Mouse (Mus musculus): ENCODE data around the gene Inpp5b. TPM values are rescaled to one million over a fixed set of nuclear protein-coding genes. Genes with fewer than 3 reads are reported as not detected.

Gene Inpp5b
- 22.9 and 26.1 TPM in 2 replicates for polyA plus RNA-seq (2015; fragmentation: Nextera tagmentation; extraction: Ambion mirVana)

DNA sequence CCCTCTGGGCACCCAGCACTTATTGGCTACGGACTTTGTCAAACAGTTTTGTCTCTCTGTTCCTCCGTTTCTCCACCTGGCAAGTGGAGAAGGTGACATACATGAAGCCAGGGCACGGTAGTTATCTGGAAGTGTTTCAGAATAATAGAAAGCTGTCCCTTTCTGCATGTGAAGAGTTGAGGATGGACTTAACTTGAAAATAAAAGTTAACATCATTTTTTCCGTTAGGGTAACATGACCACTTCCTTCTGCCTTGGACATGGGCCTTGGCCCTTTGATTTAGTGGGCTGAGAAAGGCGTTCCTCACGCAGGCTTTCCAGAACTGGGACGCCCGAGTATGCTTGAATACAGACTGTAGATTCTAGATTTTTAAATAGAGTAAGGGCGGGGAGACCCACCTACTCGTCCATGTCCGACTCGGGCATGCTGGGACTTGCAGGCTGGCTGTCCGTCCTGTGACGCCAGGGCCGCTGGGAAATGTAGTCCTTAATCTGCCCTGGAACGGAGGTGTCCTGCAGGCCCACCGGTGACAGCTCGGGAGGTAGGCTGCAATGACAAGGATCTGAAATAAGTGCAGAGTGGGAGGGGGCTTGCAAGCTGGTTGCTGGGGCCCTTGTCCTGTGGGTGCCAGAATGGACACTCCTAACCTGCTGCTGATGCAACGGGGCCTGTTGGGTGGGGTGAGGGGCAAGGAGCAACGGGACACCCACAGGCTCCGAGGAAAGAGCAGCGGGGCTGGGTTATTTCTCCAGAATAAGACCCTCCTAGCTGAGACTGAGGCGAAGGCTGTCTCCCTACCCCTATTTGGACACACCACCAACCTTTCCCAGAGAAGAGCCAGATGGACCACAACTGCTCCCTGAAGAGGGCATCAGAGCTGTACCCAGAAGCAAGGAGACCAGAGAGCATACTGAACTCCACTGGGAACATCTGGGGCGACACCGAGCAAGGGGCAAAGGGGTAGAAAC is at the start of gene Inpp5b:
Gene Inpp5b (plus strand): TSS at position 475 of the 968 bp plus-strand sequence.
- Histone ChIP-seq H3K9me3 (no peaks in the 10 kb centered on the region), H3K9ac (peak within 1 kb of the TSS; percentile 78), H3K4me2 (peak within 1 kb of the TSS; percentile 83), H3K36me3 (peaks cover 12% of the 10 kb centered on the region; the same call in 1 of the 2 replicates), H3K27me3 (no peaks in the 10 kb centered on the region), H3K4me3 (peak within 1 kb of the TSS; percentile 75), H3K4me1 (replicated peaks) (peaks cover 24% of the 10 kb centered on the region), H3K27ac (replicated peaks) (peak within 1 kb of the TSS; percentile 69)
- 15% methylated on average over 25 of the region's 25 CpGs for WGBS
- ATAC-seq (ENCODE audit: low FRiP score, low read depth), result peak; percentile 93

DNA sequence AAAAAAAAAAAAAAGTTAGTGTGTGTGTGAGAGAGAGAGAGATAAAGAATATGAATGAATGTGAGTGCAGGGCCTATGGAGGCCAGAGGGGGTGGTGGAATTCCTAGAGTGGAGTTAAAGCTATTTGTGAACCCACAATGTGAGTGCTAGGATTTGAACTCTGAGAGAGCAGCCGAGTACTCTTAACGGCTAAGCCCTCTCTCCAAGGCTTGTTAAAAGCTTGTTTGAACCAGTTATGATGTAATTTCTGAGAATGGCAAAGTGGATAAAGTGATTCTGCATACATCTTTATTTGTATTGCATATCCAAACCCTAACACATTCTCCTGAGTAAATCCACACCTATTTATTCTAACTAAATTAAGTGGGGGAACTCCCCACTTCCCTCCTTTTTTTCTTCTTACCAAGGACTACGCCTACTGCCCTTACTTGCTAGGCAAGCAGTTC is 49.2 kb upstream of the Inpp5b start:
- Histone ChIP-seq H3K36me3 (no peaks in the 10 kb centered on the region), H3K9ac (peak overlapping the region; percentile 83), H3K9me3 (no peaks in the 10 kb centered on the region), H3K4me2 (peak overlapping the region; percentile 73), H3K27me3 (peaks cover 20% of the 10 kb centered on the region), H3K27ac (replicated peaks) (no peak overlapping the region), H3K4me1 (replicated peaks) (peaks cover 22% of the 10 kb centered on the region), H3K4me3 (peak overlapping the region; percentile 76)
- 82% methylated on average over 3 of the region's 3 CpGs for WGBS
- ATAC-seq (ENCODE audit: low FRiP score, low read depth), result no peak

DNA sequence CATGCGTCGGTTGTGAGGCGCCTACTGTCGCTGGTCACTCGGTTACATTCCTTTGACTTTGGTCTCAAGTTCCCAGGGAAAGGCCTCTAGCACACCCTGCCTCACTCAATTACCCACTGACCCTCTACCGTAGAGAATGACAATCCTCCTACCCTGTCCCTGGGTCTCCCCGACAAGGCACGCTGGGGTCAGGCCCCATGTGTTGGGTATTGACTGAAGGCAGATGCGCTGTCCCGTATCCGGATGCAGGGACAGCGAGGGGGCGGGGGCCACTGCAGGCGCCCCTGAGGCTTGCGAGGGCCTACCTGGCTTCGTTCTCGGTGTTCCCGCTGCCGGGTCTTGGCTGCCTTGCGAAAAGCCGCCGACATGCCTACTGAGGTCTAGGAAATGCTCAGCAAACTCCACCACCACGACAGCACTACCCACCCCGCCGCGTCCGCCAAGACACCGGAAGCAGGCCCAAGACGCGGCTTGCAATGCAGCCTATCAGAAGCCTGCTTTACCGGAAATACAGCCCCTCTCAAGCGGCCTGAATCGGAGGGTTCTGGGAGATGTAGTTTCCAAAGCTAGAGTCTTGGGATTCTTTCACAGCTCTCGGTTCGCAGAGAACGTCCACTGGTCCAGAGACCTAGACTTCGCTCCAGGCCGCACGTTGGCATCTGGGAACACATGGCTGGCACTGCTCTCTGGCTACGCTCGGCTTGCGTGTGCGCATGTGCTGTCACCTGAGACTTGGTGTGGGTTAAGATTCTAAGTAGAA is 48.3 kb upstream of the Inpp5b start, which contains the start of gene Utp11:
Gene Utp11 (minus strand): TSS at position 466 of the 760 bp plus-strand sequence.
- Histone ChIP-seq H3K9me3 (no peaks in the 10 kb centered on the region), H3K27ac (replicated peaks) (peak within 1 kb of the TSS; percentile 75), H3K4me1 (replicated peaks) (peaks cover 22% of the 10 kb centered on the region), H3K36me3 (no peaks in the 10 kb centered on the region), H3K4me3 (peak within 1 kb of the TSS; percentile 76), H3K4me2 (peak within 1 kb of the TSS; percentile 73), H3K27me3 (peaks cover 20% of the 10 kb centered on the region), H3K9ac (peak within 1 kb of the TSS; percentile 83)
- 2% methylated on average over 43 of the region's 43 CpGs for WGBS
- peak; percentile 98 for ATAC-seq (ENCODE audit: low FRiP score, low read depth)

DNA sequence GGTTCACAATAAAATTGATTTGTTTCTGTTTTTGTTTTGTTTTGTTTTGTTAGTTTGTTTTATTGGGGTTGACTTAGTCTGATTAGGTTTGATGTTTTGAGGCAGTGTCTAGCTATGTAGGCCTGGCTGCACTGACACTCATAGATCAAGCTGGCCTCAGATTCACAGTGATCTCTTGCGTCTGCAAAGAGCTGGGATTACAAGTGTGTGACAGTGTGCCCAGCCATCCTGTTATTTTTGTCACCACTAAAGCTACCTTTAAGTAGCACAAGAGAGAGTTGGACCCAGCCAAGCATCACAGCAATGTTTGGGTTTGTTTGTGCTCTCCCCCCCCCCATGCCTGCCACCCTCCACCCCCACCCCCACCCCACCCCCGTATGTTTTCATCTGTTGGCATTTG is 47.1 kb upstream of the Inpp5b start:
- Histone ChIP-seq H3K4me2 (no peak overlapping the region), H3K27ac (replicated peaks) (no peak overlapping the region), H3K9me3 (no peaks in the 10 kb centered on the region), H3K27me3 (peaks cover 28% of the 10 kb centered on the region), H3K36me3 (no peaks in the 10 kb centered on the region), H3K4me3 (no peak overlapping the region), H3K4me1 (replicated peaks) (peaks cover 22% of the 10 kb centered on the region), H3K9ac (no peak overlapping the region)
- ATAC-seq (ENCODE audit: low FRiP score, low read depth), result no peak
- 89% methylated on average over 2 of the region's 2 CpGs for WGBS

GRCm38 (mm10) chr4:124695786-124696516 is 45.7 kb upstream of the Inpp5b start:
- Histone ChIP-seq H3K36me3 (no peaks in the 10 kb centered on the region), H3K4me3 (no peak overlapping the region), H3K9me3 (no peaks in the 10 kb centered on the region), H3K4me2 (no peak overlapping the region), H3K27ac (replicated peaks) (no peak overlapping the region), H3K9ac (no peak overlapping the region), H3K4me1 (replicated peaks) (peaks cover 34% of the 10 kb centered on the region), H3K27me3 (peaks cover 33% of the 10 kb centered on the region)
- no peak for ATAC-seq (ENCODE audit: low FRiP score, low read depth)
- WGBS, result 19% methylated on average over 18 of the region's 18 CpGs

- H3K9ac ChIP-seq, result no peak overlapping the region
- peaks cover 35% of the 10 kb centered on the region for H3K27me3 ChIP-seq
- H3K36me3 ChIP-seq, result no peaks in the 10 kb centered on the region
- no peak for ATAC-seq (ENCODE audit: low FRiP score, low read depth)
- peak overlapping the region; percentile 59 for H3K4me3 ChIP-seq
- H3K4me2 ChIP-seq, result peak overlapping the region; percentile 97
- H3K27ac ChIP-seq (replicated peaks), result no peak overlapping the region
- H3K4me1 ChIP-seq (replicated peaks), result peaks cover 32% of the 10 kb centered on the region
- H3K9me3 ChIP-seq, result no peaks in the 10 kb centered on the region
- 14% methylated on average over 6 of the region's 6 CpGs for WGBS
Observed at GRCm38 (mm10) chr4:124699791-124700190, 41.9 kb upstream of the Inpp5b start.

GRCm38 (mm10) chr4:124700248-124700971 is 41.2 kb upstream of the Inpp5b start, which contains the start of gene Fhl3:
Gene Fhl3 (plus strand): TSS chr4:124700701.
- Histone ChIP-seq H3K9ac (peak within 1 kb of the TSS; percentile 52), H3K4me1 (replicated peaks) (peaks cover 35% of the 10 kb centered on the region), H3K9me3 (no peaks in the 10 kb centered on the region), H3K4me2 (peak within 1 kb of the TSS; percentile 97), H3K36me3 (no peaks in the 10 kb centered on the region), H3K27ac (replicated peaks) (no peak within 1 kb of the TSS), H3K4me3 (peak within 1 kb of the TSS; percentile 59), H3K27me3 (peaks cover 30% of the 10 kb centered on the region)
- ATAC-seq (ENCODE audit: low FRiP score, low read depth), result peak; percentile 14; the same call in 1 of the 2 replicates
- under 1% methylated on average over 26 of the region's 59 CpGs for WGBS

DNA sequence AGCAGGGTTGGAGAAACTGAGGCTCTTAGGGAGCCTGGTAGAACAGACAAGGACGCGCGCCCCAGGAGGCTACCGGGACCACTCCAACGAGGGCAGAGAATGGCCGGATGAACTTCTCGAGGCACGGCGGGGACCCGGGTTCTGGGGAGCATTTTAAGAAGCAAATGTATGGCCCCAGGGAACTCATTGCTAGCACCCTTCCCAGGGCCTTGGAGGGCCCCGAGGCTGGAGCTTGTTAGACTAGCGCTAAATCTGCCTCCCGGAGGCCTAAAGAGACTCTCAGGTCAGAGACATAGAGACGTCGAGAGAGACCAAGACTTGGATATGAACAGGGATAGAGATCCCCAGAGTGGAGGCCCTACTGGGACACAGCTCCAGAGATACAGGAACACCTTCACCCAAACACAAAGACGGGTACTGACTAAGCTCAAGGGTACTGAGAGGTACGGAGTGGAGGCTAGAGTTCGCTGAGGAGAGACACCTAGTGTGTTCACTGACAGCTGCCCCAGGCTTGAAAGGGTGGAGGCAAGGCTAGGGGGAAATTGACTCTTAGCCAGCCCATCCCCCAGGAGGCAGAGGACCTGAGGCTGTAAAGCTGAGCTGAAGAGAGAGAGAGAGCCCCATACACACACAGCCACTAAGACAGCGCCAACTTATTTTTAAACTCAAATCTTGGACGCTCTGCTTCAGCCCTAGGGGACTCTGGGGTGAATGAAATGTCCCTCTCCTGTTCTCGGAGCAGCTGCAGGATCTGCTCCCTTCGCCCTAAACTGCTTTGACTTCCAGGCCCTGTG is 40.4 kb upstream of the Inpp5b start:
- Histone ChIP-seq H3K4me3 (peak overlapping the region; percentile 59), H3K4me2 (peak overlapping the region; percentile 97), H3K9me3 (no peaks in the 10 kb centered on the region), H3K9ac (peak overlapping the region; percentile 52), H3K27me3 (peaks cover 22% of the 10 kb centered on the region), H3K4me1 (replicated peaks) (peaks cover 39% of the 10 kb centered on the region), H3K27ac (replicated peaks) (no peak overlapping the region), H3K36me3 (no peaks in the 10 kb centered on the region)
- peak; percentile 30 for ATAC-seq (ENCODE audit: low FRiP score, low read depth)
- WGBS, result 6% methylated on average over 22 of the region's 22 CpGs

DNA sequence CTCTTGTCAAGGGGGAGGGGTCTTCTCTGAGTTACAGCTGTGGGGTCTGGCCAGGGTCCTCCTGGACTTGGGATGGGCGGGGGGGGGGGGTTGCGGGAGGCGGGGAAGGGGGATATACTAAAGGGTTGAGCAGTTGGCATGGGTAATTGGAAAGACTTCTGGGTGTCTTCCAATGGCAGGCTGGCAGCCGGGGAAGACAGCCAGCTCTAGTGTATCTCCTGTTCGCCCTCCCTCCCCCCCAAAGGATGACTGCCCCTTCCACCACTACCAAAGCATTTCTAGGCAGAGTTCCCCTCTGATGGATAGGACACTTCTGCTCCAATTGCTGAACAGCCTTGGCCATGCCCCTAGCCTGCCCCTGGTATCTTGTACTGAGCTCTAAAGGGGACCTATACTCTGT is 39.7 kb upstream of the Inpp5b start:
- H3K27ac ChIP-seq (replicated peaks), result no peak overlapping the region; the same call in 1 of the 2 replicates
- no peaks in the 10 kb centered on the region for H3K36me3 ChIP-seq
- 59% methylated on average over 2 of the region's 5 CpGs for WGBS
- peak overlapping the region; percentile 97 for H3K4me2 ChIP-seq
- ATAC-seq (ENCODE audit: low FRiP score, low read depth), result 0 out of 2 replicates have a peak, but pooled peaks have one; percentile 25
- no peak overlapping the region for H3K9ac ChIP-seq
- H3K4me1 ChIP-seq (replicated peaks), result peaks cover 39% of the 10 kb centered on the region
- peaks cover 18% of the 10 kb centered on the region for H3K27me3 ChIP-seq
- no peak overlapping the region for H3K4me3 ChIP-seq
- no peaks in the 10 kb centered on the region for H3K9me3 ChIP-seq

DNA sequence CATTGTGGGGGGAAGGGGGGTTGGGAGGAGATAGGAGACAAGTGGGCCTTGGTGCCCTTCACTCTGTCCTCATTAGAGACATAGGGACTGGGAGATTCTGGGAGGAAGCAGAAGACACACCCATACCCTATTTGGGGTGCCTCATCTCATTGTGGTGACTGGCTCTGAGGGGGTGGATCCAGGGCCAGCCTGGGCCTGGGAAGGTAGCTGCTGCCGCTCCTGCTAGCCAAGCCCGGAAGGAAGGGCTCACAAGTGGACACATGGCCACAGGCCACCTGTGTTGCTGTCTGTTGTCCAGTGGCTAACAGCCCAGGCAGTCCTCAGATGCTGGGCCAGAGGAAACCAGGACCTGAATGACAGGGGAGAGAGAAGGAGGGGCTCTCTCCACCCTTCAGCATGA is 38.2 kb upstream of the Inpp5b start:
- Histone ChIP-seq H3K27ac (replicated peaks) (no peak overlapping the region), H3K9me3 (no peaks in the 10 kb centered on the region), H3K27me3 (peaks cover 16% of the 10 kb centered on the region), H3K4me2 (no peak overlapping the region), H3K36me3 (no peaks in the 10 kb centered on the region), H3K4me1 (replicated peaks) (peaks cover 40% of the 10 kb centered on the region), H3K9ac (no peak overlapping the region), H3K4me3 (no peak overlapping the region)
- 50% methylated on average over 2 of the region's 2 CpGs for WGBS
- ATAC-seq (ENCODE audit: low FRiP score, low read depth), result no peak

Data from hindbrain, embryonic 15.5 days (tissue).